Mouse (Mus musculus) bone marrow, adult 2 months (tissue): ENCODE results near the gene Cblc.

Experiments used
- CTCF ChIP-seq: fragments of 200-500 bp; IDR thresholded peaks from 2 replicates; pipeline ENCODE4 v1.5.1; 2011; ENCODE audit warnings: low read length, control low read depth; ENCODE audit not compliant: control insufficient read depth, insufficient read depth
- POLR2A ChIP-seq: fragments of 200-500 bp; IDR thresholded peaks from 2 replicates; pipeline ENCODE4 v1.6.1; 2011; ENCODE audit warnings: low read depth, mild to moderate bottlenecking, control low read depth, low read length, borderline replicate concordance; ENCODE audit not compliant: control insufficient read depth

DNA sequence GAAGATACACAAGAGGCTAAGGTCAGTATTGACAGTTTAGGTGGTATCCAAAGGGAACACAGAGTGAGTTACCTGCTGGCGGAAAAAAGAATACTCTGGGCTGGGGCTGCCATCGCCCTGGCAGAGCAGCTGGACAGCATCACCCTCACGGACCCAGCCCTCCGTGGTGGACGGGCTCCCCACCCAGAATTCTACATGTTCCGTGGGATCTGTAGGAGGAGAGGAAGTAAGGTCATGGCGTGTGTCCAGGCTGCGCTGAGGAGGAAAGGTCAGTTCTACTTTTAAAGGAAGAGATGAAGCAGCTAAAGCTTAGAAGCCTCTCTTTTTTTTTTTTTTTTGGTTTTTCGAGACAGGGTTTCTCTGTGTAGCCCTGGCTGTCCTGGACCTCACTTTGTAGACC lies 32.0 kb downstream of the Cblc start:
- no peak for TF ChIP-seq CTCF
- TF ChIP-seq POLR2A = no peak
